Mouse (Mus musculus) heart, adult 2 months (tissue): ENCODE data around the gene Ahdc1.

Experiments used
- CTCF ChIP-seq: fragments of 200-600 bp; IDR thresholded peaks from 2 replicates; pipeline ENCODE4 v1.8.1; 2022; ENCODE audit warnings: antibody characterized with exemption, mild to moderate bottlenecking, moderate library complexity
- EP300 ChIP-seq: fragments of 200-500 bp; IDR thresholded peaks from 2 replicates; pipeline ENCODE4 v1.6.1; 2011; ENCODE audit warnings: low read depth, low read length, control low read depth; ENCODE audit not compliant: insufficient read depth

DNA sequence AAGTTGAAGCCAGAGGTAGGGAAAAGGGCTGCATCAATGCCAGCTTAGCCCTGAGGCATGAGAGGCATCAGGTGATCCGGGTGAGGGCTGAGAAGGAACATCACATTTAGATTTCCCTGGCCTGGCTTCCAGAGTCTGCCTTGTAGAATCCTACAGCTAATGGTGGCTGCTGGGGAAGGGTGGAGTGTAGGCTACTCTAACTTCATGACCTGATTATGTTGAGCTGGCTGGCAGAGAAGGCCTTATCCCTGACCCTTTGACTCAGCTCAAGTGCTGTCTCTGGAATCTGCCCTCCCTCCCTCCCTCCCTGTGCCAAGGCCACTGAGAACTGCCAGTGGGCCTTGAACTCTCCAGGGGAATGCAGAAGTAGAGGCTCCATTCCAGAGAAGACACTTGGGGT lies 24.4 kb downstream of the Ahdc1 start:
- TF ChIP-seq CTCF, result no peak
- TF ChIP-seq EP300, result no peak
